Mouse (Mus musculus): ENCODE results near the gene Actl6b.

The Actl6b gene

DNA sequence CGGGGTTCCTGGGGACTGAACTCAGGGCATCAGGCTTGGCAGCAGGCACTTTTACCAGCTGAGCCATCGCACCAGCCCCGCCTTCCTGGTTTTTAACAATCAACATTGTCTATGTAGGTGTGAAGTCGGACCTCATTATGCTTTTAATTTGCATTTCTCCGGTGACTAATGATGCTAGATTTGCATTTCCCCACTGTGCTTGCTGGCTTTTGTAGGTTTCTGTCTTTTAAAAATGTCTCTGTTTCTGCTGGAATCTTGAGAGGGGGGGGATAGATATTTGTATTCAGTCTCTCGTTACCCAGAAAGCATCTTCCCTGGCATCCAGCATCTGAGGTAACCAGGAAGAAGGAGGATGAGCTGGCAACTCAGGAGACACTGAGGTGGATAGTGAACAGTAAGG, 8.2 kb downstream of the Actl6b start:
- no peak for DNase-seq (ENCODE audit: low spot score in 2 of 2)

DNA sequence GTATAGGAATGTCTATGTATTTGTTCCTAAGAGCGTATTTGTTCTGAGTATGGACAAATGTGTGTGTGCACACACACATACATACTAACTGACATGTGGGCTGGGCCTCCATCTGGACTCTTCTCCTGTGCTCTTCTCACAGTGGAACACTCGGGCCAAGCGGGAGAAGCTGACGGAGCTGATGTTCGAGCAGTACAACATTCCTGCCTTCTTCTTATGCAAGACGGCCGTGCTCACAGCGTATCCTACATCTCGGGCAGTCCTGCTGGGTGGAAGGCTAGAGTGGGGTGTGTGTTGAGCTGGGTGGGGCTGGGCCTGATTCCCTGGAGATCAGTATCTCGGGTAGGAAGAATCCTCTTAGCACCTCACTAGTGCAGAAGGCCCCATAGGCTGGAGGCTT, 9.6 kb downstream of the Actl6b start:
- peak in 1 of 2 experiments; percentile 61 for DNase-seq (ENCODE audit: low spot score in 2 of 2)

DNA sequence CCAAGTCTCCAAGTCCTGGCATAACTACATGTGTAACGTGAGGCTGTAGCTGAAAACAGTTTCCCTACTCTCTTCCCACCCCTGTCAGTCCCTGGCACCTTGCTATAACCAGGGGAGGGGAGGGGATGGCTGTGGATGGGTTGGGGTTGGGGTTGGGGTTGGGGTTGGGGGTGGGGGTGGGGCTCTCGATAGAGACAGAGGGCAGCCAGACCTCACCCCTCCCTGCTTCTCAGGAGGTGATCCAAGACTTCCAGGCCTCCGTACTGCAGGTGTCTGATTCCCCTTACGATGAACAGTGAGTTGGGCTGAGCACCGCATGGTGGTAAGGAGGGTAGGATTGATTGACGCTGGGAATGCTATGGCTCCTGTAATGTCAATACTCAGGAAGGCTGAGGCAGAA, 12.4 kb downstream of the Actl6b start:
- DNase-seq (ENCODE audit: low spot score in 2 of 2) = no peak

DNA sequence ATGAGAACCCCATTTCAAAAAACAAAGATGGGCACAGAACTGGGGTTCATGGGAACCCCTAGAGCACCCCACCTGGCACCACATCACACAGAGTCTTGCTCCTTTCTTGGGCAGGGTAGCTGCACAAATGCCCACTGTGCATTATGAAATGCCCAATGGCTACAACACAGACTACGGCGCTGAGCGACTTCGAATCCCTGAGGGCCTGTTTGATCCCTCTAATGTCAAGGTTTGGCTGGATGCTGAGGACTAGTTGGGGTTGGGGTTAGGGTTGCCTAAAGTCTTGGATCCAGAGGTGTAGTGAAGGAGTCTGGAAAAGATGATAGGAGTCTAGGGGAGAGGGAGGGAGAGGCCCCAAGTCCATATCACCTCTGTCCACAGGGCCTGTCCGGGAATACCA, 13.1 kb downstream of the Actl6b start:
- no peak for DNase-seq (ENCODE audit: low spot score in 2 of 2)

DNA sequence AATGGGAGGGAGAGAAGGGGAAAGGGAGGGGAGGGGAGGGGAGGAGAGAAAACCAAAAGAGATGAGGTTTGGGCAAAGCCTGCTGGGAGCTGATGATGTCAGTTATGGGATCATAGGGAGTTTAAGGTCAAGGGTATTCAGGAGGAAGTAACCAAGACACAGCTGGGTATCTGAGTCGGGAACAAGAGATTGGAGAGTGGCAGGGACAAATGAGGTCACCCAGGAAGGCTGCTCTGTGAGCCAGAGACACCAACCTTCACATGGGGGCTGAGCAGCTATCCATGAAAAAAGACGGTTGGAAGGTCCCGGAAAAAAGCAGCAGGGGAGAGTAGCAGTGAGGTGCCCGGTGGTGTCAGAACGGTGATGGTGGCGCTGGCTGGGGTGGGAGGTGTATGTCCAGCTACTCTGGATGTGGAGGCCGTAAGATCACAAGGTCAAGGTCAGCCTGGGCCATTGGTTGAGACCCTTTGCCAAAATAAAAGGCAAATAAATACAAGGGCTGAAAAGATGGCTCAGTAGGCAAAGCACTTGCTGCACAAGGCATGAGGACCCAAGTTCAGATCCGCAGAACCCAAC, 15.0 kb downstream of the Actl6b start:
- no peak for DNase-seq (ENCODE audit: low spot score in 2 of 2)

DNA sequence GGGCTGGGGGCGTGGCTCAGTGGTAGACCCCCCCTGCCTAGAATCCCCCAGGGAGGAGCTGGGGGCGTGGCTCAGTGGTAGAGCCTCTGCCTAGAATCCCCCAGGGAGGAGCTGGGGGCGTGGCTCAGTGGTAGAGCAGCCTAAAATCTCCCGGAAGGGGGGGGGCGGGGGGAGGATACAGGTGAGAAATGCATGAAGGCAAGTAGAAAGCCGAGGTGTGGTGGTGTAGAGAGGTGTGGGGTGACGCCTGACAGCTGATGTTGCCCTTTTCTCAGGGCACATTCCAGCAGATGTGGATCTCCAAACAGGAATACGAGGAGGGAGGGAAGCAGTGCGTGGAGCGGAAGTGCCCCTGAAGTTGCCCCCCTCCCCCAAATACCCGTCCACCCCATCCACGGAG, 15.7 kb downstream of the Actl6b start:
- no peak for DNase-seq (ENCODE audit: low spot score in 2 of 2)

DNA sequence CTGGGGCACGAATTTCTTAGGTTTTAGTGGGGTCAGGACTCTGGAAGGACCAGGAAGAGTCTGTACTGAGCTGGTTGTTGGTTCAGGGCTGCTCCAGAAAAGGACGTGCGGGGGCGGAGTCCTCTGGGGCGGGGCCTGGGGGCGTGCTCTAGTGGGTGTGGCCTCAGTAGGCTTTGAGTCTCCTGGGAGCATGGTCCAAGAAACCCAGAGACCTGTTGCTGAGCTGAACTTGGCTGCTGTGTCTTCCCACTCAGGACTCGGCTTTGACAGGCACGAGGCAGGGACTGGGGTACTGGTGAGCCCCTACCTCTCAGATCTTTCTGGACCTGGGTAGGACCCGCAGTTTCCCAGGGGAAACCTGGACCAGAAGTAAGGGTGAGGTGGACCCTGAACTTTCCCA, 16.3 kb downstream of the Actl6b start, which contains the start of gene Tfr2:
Gene Tfr2 (plus strand): TSS at position 176 of the 400 bp plus-strand sequence.
- no peak for DNase-seq (ENCODE audit: low spot score in 2 of 2)

DNA sequence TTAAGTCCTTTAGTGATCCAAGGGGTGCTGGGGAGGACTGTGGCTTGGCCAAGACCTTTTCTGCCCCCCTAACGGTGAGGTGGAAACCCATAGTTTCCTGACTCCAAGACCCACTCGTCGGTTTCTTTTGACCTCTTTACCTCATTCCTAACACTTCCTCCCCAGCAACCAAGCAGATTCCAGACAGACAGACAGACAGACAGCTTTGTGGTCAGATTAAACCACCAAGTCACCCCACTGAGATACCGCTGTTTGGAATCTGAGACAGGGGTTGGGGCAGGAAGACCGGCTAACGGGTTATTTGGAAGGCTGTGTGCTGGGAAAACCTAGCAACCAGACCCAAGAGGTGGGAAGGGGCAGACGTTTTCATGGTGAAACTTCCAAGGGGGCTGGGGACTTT, 16.9 kb downstream of the Actl6b start:
- no peak for DNase-seq (ENCODE audit: low spot score in 2 of 2)

DNA sequence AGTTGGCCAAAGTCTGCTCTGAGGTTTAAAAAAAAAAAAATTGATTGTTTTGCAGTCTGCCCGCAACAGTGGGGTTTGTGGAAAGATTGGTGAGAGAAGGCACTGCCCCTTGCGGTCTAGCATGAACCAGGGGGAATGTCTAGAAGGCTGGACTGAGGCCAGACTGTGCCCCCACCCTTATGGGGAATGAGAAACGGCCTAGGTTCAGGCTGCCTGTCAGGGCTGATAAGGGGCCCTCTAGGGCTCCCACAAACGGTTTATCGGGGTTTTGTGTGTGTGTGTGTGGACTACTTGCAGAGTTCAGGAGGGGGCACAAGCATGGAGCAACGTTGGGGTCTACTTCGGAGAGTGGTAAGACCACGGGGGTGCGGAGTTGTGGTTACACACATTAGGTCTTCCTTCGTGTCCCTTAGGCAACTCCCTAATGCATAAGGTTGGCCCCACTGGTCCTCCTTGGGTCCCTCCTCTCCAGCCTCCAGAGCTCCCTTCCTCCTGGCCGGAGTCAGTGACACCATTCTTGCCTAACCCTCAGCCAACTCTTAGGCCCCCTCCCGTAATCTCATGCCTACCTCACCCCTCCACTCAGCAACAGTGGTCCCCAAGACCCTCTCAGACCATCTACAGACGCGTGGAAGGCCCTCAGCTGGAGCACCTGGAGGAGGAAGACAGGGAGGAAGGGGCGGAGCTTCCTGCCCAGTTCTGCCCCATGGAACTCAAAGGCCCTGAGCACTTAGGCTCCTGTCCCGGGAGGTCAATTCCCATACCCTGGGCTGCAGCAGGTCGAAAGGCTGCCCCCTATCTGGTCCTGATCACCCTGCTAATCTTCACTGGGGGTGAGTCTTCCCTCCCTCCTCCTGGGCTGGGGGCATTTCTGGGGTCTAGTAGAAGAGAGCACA, 17.6 kb downstream of the Actl6b start:
- DNase-seq (ENCODE audit: low spot score in 2 of 2) = no peak

DNA sequence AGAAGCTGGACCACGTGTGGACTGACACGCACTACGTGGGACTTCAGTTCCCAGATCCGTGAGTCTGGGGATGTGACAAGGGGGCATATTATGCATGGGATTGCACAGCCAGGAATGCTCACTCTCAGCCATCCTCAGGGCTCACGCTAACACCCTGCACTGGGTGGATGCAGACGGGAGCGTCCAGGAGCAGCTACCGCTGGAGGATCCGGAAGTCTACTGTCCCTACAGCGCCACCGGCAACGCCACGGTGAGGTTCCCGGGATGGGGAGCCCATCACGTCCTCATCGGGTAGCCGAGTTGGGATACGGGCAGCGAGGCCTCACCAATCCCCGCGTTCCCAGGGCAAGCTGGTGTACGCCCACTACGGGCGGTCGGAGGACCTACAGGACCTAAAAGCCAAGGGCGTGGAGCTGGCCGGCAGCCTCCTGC, 21.2 kb downstream of the Actl6b start:
- DNase-seq (ENCODE audit: low spot score in 2 of 2) = peak; percentile 34 to 39

DNA sequence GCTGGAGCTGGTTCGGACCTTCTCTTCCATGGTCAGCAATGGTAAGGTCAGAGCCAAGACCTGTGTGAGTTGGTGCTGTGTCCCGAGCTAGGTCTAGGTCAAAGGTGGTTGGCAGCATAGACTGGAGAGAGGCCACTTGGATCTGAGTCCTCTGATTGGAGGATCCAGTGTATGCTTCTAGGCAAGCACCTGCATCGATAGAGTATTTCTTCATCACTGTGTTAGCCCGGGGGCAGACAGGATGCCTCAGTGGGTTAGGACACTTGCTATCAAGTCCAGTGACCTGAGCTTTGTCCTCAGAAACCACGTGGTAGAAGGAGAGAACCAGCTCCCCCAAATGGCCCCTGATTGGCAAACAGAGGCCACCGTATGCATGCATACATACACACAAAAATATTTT, 26.9 kb downstream of the Actl6b start:
- no peak for DNase-seq (ENCODE audit: low spot score in 2 of 2)

DNA sequence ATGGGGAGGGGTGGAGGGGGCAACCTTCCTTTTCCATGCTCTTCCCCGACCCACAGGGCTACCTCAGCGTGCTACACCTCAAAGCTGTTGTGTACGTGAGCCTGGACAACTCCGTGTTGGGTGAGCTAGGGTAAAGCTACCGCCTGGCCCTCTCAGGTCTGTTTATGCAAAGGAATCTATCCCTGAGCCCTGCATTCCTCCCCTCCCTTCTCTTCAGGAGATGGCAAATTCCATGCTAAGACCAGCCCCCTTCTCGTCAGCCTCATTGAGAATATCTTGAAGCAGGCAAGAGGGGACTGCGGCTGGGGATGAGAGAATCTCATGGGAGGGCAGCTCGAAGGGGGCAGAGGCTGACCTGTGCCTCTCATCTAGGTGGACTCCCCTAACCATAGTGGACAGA, 29.4 kb downstream of the Actl6b start:
- DNase-seq (ENCODE audit: low spot score in 2 of 2) = no peak

DNA sequence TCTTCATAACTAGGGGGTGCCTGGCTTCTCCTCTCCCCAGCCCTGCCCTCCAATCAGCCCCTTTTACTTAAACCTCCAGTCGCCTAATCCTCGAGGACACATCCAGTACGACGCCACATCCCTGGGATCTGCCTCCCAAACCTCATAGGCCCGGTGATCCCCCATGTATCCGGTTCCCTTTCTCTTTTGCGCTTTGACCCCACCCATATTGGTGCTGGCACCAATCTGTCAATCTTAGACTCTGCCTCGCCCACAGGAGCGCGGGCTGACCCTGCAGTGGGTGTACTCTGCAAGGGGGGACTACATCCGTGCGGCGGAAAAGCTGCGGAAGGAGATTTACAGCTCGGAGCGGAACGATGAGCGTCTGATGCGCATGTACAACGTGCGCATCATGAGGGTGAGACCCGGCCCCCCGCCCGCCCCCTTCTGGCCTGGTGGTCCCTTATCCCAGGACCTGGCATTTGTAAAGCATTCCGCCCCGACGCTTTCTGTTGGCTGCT, 30.4 kb downstream of the Actl6b start:
- peak; percentile 16 to 29 for DNase-seq (ENCODE audit: low spot score in 2 of 2)

DNA sequence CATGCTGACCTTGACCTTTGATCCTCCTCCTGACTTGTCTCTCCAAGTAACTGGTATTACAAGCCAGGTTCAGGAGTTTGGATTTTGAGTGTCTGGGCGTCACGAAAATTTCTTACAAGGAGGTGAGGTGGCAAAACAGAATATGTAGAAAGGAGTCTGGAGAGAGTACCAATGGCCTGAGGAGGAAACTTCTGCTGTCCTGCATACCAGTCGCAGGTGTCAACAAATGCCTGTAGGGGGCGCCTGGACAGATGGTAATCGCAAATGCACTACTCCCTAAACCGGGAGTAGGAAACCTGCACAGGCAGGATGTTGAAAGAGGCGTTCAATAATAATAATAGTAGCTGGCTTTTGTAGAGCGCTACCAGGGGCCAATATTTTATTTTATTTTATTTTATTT, 31.7 kb downstream of the Actl6b start:
- DNase-seq (ENCODE audit: low spot score in 2 of 2) = peak; percentile 29 to 34

DNA sequence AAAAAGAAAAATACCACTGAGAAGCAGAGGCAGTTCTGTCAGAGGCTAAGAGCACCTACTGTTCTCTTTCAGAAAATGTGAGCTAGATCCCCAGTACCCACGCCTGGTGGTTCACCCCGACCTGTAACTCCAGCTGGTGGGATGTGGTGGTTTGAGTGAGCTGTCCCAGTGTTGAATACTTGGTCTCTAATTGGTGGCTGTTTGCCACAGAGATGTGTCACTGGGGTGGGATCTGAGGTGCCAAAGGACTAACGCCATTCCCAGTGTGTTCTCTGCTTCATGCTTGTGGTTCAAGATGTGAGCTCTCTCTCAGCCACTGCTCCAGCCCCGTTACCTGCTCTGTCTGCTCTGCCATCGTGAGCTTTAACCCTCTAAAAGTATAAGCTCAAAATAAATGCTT, 37.2 kb downstream of the Actl6b start:
- DNase-seq (ENCODE audit: low spot score in 2 of 2) = no peak

DNA sequence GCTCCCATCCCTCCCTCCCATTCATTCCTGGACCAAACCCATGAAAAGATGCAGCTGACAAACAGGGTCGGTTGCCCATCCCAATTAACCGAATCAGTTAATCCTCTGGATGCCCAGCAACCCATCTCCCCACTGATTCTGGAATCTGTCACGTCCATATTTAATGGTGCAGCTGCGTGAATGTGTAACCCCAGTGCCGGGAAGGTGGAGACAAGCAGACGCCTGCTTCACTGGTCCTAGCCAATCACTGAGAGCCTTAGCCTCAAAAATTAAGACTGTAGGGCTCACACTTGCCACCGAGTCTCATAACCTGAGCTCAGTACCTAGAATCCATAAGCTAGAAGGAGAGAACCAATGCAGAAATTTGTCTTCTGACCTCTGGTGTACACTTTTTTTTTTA, 42.6 kb downstream of the Actl6b start:
- DNase-seq (ENCODE audit: low spot score in 2 of 2) = no peak

DNA sequence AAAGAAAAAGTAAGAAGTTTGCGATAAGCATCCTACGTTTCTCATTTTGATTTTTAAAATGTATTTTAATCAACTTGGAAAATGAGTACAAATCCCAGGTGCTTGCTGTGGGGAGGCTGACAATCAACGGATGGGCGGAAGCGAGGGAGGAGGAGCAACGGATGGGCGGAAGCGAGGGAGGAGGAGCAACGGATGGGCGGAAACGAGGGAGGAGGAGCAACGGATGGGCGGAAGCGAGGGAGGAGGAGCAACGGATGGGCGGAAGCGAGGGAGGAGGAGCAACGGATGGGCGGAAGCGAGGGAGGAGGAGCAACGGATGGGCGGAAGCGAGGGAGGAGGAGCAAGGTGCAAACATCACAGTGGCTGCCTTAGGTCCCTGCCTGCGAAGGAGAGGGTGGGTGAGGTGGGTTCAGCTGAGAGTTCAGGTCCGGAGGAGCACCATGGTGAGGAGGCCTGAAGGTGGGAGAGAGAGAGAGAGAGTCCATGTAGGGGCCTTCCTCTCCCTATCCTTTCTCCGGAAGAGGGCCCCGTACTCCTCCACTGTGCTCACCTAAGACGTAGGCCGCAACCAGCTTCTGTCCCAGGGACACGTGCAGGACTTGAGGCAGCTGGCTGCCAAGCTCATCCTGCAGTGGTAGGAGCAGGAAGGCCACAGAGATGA, 43.4 kb downstream of the Actl6b start:
- no peak for DNase-seq (ENCODE audit: low spot score in 2 of 2)

DNA sequence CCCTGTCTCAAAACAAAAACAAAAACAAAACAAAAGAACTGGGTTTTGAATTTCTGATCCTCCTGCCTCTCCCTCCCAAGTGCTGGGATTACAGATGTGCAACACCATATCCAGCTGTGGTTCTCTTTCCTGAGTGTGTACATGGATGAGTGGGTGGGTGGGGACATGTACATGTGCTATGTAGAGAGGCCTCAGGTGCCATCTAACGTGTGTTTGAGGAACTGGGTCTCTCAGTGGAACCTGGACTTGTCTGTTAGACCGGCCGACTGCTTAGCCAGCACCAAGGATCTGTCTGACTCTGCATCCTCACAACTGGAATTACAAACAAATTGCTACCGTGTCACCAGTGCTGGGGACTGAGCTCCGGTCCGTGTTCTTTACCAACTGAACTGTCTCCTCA, 44.3 kb downstream of the Actl6b start:
- DNase-seq (ENCODE audit: low spot score in 2 of 2) = no peak

DNA sequence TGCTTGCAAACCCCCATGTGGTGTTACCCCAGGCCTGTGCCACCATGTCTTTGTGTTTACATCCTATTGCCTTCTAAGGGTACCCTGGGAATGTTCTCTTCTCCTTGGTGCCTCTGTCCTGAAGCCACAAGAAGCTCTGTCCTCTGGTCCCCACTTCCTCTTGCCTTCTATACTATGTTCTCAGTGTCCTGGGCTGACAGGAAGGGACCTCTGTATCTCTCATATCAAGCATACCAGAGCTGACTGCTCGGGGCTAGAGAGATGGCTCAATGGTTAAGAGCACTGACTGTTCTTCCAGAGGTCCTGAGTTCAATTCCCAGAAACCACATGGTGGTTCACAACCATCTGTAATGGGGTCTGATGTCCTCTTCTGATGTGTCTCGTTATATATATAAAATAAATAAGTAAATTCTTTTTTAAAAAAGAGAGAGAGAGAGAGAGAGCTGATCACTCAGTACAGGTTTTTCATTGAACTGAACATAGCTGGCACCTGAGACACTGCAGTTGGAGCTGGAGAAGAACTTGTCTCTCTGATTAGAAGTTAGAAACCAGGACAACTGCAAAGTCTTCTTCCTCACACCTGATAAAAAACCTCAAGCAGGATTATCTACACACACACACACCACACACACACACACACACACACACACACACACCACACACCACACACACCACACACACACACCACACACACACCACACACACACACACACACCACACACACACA, 44.9 kb downstream of the Actl6b start:
- no peak for DNase-seq (ENCODE audit: low spot score in 2 of 2)

DNA sequence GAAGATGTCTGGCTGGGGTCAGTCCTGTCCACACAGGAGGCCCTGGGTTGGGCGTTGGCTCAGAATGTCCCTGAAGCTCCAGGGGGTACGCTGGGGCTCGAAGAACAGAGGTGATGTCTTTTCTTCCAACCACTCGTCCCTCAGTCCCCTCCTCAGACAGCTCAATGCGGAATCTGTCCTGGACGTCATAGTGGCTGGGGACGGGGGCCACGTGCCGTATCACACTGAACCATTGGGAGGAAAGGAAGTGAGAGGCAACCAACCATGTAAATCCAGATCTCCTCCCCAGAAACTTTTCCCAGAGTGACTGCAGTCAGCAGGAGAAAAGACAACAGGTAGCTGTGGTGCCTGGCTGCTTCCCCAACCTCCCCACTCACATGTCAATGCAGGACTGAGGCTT, 46.3 kb downstream of the Actl6b start:
- no peak for DNase-seq (ENCODE audit: low spot score in 2 of 2)

DNA sequence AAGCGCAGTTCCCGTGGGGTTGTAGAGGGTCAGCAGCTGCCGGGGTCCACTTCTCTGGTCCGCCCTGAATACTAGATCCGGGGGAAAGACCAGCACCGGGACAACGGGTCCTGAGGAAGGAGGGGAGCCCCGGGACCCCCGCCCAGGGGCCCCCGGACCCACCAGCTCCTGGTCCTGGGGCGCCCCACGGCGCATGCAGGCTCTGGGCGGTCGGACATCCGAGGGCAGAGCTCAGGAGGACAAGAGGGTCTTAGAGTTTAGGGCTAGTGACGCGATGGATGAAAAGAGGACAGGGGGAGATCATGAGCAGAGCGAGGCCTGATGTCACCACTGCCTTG, 46.9 kb downstream of the Actl6b start:
- DNase-seq (ENCODE audit: low spot score in 2 of 2) = no peak
